Mouse (Mus musculus): ENCODE data around the gene Ednrb. TPM values are rescaled to one million over a fixed set of nuclear protein-coding genes. Genes with fewer than 3 reads are reported as not detected.
A peak's percentile ranks its signal among the peaks of the same experiment; 100 is the strongest.

Ednrb gene
- polyA plus RNA-seq, 1 experiment from 2014 or later = 109 TPM

DNA sequence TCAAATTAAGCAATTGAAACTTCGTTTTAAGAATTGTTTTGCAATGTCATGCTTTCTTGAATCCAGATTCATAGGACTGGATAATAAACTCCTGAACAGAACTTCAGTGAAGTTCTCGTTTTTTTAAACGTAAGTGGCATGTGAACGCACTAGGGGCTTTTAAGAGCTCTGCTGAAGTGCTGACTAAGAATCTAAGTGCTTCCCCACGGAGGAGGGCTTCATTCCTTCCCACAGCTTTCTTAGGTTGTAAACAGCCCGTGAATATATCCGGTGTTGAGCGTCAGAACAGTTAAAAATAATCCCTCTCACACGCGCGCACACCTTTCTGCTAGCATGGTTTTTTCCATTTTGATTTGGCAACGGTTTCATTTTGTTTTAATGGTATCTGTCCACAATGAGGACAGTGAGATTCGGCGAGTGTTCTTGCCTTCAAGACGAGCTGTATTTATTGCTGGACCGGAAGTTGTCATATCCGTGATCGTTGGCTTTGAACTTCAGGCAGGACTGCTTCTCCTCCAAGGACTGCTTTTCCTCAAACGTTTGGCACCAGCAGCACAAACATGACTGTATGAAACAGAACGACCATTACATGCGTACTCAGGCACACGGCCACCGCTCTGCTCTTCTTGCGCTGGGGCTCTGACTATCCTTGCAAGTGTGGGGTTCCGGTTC is 27.4 kb downstream of the Ednrb start:
- peak overlapping the region; percentile 44; the same call in 1 of the 2 replicates for H3K27ac ChIP-seq
- no peaks in the 10 kb centered on the region for H3K36me3 ChIP-seq
- no peaks in the 10 kb centered on the region for H3K27me3 ChIP-seq (replicated peaks)
- peak; percentile 68; the same call in 1 of the 2 replicates for ATAC-seq (ENCODE audit: insufficient read depth, low FRiP score, low read depth)
- H3K4me3 ChIP-seq (replicated peaks) = 0 out of 2 replicates have a peak overlapping the region, but pooled peaks have one; percentile 8
- no peak overlapping the region for H3K4me2 ChIP-seq
- no peaks in the 10 kb centered on the region for H3K9me3 ChIP-seq
- no peak overlapping the region for H3K9ac ChIP-seq
- no peaks in the 10 kb centered on the region for H3K4me1 ChIP-seq
- 49% methylated on average over 25 of the region's 25 CpGs for WGBS

DNA sequence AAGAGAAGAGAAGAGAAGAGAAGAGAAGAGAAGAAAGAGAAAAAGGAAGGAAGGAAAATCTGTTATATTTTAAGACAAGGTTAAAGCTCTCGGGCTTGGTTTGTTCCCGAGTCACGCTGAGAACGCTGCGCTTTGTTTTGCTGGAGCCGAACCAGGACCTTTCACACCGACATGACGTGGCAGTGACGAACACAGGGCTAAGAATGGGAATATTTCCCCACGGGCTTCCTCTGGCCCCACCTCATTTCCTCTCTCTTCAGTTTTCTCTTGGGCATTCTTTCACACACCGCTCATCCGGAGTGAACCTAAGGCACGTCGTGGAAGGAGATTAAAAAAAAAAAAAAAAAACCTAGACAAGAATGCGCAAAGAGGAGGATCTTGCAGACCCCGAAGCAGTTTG is 28.7 kb downstream of the Ednrb start:
- H3K4me1 ChIP-seq = no peaks in the 10 kb centered on the region
- no peak overlapping the region for H3K9ac ChIP-seq
- no peak for ATAC-seq (ENCODE audit: insufficient read depth, low FRiP score, low read depth)
- no peaks in the 10 kb centered on the region for H3K36me3 ChIP-seq
- H3K9me3 ChIP-seq = no peaks in the 10 kb centered on the region
- 67% methylated on average over 16 of the region's 16 CpGs for WGBS
- no peak overlapping the region for H3K4me3 ChIP-seq (replicated peaks)
- no peak overlapping the region for H3K4me2 ChIP-seq
- H3K27me3 ChIP-seq (replicated peaks) = no peaks in the 10 kb centered on the region
- H3K27ac ChIP-seq = no peak overlapping the region

DNA sequence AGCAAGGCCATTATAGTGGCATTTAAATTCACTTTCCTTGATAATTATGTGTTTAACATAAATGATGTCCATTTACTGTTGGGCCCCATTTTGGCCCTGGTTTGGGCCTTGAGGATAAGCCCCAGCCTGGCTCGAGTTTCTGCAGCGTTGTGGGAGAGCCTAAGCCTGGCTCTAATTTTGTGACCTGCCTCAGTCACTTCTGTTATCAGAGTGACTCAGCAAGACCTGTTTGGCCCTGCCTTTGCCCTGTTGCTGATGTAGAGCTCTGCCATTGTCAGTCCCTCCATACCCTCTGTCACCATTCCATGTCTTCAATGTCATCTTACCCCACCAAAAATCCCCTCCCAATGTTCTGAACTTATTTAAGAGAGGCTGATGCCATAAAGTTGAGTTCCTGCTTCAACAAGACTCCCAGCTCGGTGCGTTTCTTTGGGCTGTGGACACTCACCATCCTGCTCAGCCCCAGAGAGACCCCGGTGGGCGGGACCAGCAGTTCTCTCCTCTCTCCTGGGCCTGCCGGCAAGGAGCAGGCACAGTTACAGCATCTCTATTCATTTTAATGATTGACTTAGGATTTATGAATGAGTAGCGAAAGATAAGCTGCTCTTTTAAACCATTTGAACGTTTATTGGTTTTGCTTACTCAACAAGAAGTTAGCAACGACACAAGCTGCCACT is 30.0 kb downstream of the Ednrb start:
- ATAC-seq (ENCODE audit: insufficient read depth, low FRiP score, low read depth) = no peak
- H3K4me2 ChIP-seq = no peak overlapping the region
- no peaks in the 10 kb centered on the region for H3K27me3 ChIP-seq (replicated peaks)
- no peaks in the 10 kb centered on the region for H3K9me3 ChIP-seq
- H3K9ac ChIP-seq = no peak overlapping the region
- no peaks in the 10 kb centered on the region for H3K36me3 ChIP-seq
- no peak overlapping the region for H3K4me3 ChIP-seq (replicated peaks)
- H3K27ac ChIP-seq = no peak overlapping the region
- WGBS = 59% methylated on average over 10 of the region's 10 CpGs
- H3K4me1 ChIP-seq = no peaks in the 10 kb centered on the region

DNA sequence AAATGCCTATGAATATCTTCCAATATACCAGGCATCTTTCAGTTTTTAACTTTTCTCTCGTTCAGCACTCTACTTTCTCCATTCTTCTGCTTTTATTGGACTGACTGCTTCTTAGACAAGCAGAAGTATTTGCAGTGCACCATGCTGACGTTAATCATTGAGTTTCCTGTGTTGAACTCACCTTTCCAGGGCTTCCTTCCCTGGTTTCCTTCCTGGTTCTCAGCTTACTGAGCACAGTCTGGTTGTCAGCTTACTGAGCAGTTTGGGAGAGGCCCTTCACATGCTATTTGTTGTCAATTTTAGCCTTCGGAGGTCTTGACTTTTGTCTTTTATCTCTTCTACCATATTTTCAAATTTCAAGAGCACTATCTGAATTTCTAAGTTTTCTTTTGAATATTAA is 31.0 kb downstream of the Ednrb start:
- no peak for ATAC-seq (ENCODE audit: insufficient read depth, low FRiP score, low read depth)
- Histone ChIP-seq H3K36me3 (no peaks in the 10 kb centered on the region), H3K4me3 (replicated peaks) (no peak overlapping the region), H3K27ac (no peak overlapping the region), H3K4me2 (no peak overlapping the region), H3K9ac (no peak overlapping the region), H3K9me3 (no peaks in the 10 kb centered on the region), H3K27me3 (replicated peaks) (no peaks in the 10 kb centered on the region), H3K4me1 (no peaks in the 10 kb centered on the region)
- WGBS = 76% methylated on average over 3 of the region's 3 CpGs

DNA sequence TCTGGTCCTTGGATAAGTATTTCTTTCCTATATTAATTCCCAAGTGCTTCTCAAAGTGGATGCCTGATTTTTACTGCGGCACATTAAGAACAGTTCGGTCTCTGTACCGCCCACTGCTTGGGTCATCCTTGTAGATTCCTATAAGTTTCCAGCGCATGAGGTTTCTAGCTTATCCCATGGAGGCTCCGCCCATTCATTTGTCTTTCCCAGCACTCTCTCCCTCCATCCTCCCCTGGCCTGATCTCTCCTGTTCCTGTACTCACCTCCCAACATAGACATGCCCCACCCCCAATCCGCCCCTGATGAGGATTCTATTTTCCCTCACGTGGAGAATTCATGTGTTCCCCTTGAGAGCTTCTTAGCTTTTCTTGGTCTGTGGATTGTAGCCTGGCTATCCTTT is 32.9 kb downstream of the Ednrb start:
- Histone ChIP-seq H3K27me3 (replicated peaks) (no peaks in the 10 kb centered on the region), H3K4me2 (no peak overlapping the region), H3K4me3 (replicated peaks) (no peak overlapping the region), H3K9ac (no peak overlapping the region), H3K27ac (no peak overlapping the region), H3K9me3 (no peaks in the 10 kb centered on the region), H3K4me1 (no peaks in the 10 kb centered on the region), H3K36me3 (no peaks in the 10 kb centered on the region)
- 87% methylated on average over 7 of the region's 7 CpGs for WGBS
- ATAC-seq (ENCODE audit: insufficient read depth, low FRiP score, low read depth) = no peak

DNA sequence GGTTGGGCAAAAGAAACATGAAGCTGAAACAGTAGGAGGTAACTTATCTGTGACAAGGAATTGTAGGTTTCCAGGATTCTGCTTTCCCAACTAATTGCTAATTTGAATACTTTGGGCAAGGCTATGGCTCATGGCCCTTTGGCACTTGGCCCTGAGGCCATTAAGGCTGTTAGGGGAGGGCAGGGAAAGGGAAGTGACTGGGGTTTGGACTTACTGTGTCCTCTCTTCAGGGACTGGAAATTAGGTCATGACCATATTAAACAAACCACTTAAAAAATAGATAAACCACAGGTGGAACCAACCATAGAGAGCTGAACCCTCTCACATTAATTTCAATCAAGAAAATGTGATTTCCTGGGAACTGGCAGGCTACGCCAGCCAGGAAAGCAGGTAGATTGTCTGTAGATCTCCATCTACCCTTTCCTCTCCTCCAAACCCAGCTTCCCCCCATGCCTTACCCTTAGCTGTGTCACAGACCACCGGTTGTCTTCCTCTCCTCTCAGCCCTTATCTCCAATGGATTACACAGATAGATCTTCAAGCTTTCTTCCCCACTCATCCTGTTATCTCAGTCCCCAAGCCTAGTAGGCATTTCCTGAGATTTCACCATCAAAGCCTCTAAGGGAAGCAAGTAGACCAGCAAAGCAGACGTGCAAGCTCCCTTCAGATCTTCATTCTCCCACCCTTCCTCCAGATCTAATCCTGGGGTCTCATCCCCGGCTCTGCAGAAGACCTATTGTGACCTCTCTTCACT is 40.1 kb downstream of the Ednrb start:
- no peaks in the 10 kb centered on the region for H3K4me1 ChIP-seq
- H3K27ac ChIP-seq = no peak overlapping the region
- H3K4me3 ChIP-seq (replicated peaks) = no peak overlapping the region
- no peak overlapping the region for H3K9ac ChIP-seq
- H3K36me3 ChIP-seq = no peaks in the 10 kb centered on the region
- 58% methylated on average over 4 of the region's 4 CpGs for WGBS
- no peak overlapping the region for H3K4me2 ChIP-seq
- no peak for ATAC-seq (ENCODE audit: insufficient read depth, low FRiP score, low read depth)
- no peaks in the 10 kb centered on the region for H3K9me3 ChIP-seq
- no peaks in the 10 kb centered on the region for H3K27me3 ChIP-seq (replicated peaks)

DNA sequence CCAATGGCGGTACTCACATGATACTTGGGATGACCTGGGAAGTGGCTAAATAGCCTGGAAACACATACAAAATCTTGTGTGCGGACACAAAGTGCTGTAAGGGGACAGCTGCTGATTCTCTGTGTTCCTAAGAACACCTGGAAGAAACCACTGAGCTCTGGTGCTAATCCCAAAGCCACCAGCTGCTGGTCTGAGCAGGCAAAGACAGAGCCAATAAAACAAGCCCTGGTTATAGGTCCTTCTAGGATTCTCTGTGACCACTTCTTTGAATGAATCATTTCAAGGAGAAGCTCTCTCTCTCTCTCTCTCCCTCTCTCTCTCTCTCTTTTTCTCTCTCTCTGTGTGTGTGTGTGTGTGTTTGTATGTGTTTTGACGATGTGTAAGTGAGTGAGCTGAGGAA is 47.1 kb downstream of the Ednrb start:
- ATAC-seq (ENCODE audit: insufficient read depth, low FRiP score, low read depth) = no peak
- 70% methylated on average over 3 of the region's 3 CpGs for WGBS
- Histone ChIP-seq H3K36me3 (no peaks in the 10 kb centered on the region), H3K27me3 (replicated peaks) (no peaks in the 10 kb centered on the region), H3K4me3 (replicated peaks) (no peak overlapping the region), H3K27ac (no peak overlapping the region), H3K4me2 (no peak overlapping the region), H3K9me3 (no peaks in the 10 kb centered on the region), H3K4me1 (no peaks in the 10 kb centered on the region), H3K9ac (no peak overlapping the region)

DNA sequence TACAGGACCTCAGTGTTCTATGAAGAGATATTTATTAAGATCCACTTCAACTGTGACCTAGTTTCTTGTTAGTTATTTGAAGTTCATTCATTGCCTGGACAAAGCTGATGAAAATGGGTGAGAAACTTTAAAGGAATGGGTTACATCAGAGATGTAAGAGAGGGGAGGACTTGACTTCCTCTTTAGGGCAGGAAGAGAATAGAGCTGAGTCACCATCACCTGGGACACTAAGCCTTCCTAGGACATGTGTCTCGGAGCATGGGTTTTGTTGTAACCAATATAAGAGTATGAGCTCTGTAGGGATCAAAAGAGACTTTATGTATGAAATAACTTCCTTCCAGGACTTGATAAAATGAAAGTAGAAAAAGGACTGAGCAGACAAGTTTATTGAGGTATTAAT is 48.6 kb downstream of the Ednrb start:
- H3K4me2 ChIP-seq = no peak overlapping the region
- H3K36me3 ChIP-seq = no peaks in the 10 kb centered on the region
- 86% methylated on average over 1 of the region's 1 CpGs for WGBS
- no peak overlapping the region for H3K4me3 ChIP-seq (replicated peaks)
- H3K27ac ChIP-seq = no peak overlapping the region
- no peaks in the 10 kb centered on the region for H3K4me1 ChIP-seq
- no peaks in the 10 kb centered on the region for H3K9me3 ChIP-seq
- H3K9ac ChIP-seq = no peak overlapping the region
- H3K27me3 ChIP-seq (replicated peaks) = no peaks in the 10 kb centered on the region
- no peak for ATAC-seq (ENCODE audit: insufficient read depth, low FRiP score, low read depth)

DNA sequence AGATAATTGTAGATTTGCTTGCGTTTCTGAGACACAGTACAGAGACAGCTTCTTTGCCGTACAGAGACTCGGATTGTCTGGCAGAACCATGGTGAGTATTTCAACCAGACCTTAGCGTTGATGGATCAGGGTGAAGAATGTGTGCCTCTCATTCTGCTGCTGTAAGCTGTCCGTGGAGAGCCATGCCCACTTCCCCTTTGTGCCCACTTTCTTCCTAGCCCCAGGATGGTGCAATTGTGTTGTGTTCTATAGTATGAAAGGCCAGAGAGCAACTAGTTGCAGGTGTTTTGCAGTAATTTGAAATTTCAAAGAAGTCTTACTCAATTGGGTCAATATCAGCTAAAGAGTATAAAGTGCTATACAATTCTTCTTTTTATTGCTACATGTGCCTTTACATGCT is 50.8 kb downstream of the Ednrb start:
- Histone ChIP-seq H3K27ac (no peak overlapping the region), H3K4me3 (replicated peaks) (no peak overlapping the region), H3K9ac (no peak overlapping the region), H3K9me3 (no peaks in the 10 kb centered on the region), H3K36me3 (no peaks in the 10 kb centered on the region), H3K4me2 (no peak overlapping the region), H3K27me3 (replicated peaks) (no peaks in the 10 kb centered on the region), H3K4me1 (no peaks in the 10 kb centered on the region)
- WGBS = 79% methylated on average over 5 of the region's 5 CpGs
- ATAC-seq (ENCODE audit: insufficient read depth, low FRiP score, low read depth) = no peak

DNA sequence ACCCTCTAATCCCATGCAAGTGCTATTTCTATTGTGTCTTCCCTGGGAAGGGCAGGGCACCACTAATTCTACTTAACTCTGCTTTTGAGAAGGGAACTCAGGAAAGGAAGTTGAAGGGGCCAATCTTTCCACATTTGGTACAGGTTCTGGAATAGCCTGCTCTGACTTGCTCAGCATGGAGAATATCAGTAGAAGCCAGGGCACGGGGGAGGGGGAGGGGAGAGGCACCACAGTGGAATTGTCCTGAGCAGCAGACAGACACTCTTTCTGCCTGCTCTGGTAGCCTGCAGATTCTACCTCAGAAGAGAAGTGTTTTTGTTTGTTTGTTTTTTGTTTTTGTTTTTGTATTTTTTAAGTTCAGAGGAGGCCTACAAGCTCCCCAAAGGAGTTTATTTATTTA is 51.5 kb downstream of the Ednrb start:
- H3K9ac ChIP-seq = no peak overlapping the region
- H3K4me3 ChIP-seq (replicated peaks) = no peak overlapping the region
- WGBS = 56% methylated on average over 1 of the region's 1 CpGs
- H3K4me1 ChIP-seq = no peaks in the 10 kb centered on the region
- no peaks in the 10 kb centered on the region for H3K36me3 ChIP-seq
- no peaks in the 10 kb centered on the region for H3K27me3 ChIP-seq (replicated peaks)
- no peaks in the 10 kb centered on the region for H3K9me3 ChIP-seq
- H3K4me2 ChIP-seq = no peak overlapping the region
- no peak for ATAC-seq (ENCODE audit: insufficient read depth, low FRiP score, low read depth)
- H3K27ac ChIP-seq = no peak overlapping the region

DNA sequence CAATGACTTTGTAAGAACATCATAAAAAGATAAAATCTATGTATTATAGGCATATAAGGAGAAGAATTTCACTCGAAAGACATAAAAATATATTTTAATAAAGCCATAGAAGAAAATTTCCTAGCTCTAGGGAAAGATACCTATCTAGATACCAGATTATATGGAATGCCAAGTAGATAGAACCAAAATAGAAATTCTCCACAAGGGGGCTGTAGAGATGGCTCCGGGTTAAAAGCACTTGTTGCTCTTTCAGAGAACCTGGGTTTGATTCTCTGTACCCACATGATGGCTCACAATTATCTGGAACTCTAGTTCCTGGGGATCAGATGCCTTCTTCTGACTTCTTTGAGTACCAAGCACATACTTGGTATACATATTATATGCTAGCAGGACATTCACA is 56.7 kb downstream of the Ednrb start:
- Histone ChIP-seq H3K4me1 (no peaks in the 10 kb centered on the region), H3K9me3 (no peaks in the 10 kb centered on the region), H3K4me3 (replicated peaks) (no peak overlapping the region), H3K27ac (no peak overlapping the region), H3K36me3 (no peaks in the 10 kb centered on the region), H3K27me3 (replicated peaks) (no peaks in the 10 kb centered on the region), H3K4me2 (no peak overlapping the region), H3K9ac (no peak overlapping the region)
- 89% methylated on average over 2 of the region's 2 CpGs for WGBS
- ATAC-seq (ENCODE audit: insufficient read depth, low FRiP score, low read depth) = no peak

Measured in stomach, embryonic 15.5 days (tissue).